ENCODE assay signal across 10 mouse cellular contexts in the genomic region with DNA sequence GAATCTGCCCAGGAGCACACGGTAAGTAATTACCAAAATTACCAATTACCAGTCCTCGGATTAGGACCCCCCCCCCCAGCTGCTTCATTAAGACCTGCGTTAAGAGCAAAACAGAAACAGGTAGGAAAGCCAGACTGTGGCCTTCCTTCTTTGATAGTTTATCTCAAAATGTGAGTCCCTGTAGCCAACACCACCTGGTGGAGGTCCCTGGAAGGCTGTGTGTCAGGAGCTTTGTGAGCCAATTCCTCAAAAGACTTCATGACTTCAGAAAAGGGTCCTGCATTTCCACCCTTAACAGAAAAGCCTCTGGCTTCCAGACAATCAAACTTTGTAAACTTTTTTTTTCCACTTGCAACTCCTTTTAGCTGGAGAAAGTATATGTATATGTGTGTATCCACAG.
A peak's percentile ranks its signal among the peaks of the same experiment; 100 is the strongest.
DNase-seq lines count a peak whose midpoint lies in the region; ATAC-seq and TF ChIP-seq lines count a peak whose summit lies in the region.
"Had no signal": no experiment of that assay in that cellular context is flagged by ENCODE, and none has a peak within 500 bp of the region (broad histone marks: within the 10 kb centered on the region; RNA-seq: fewer than 3 reads in every experiment).

No protein-coding gene starts in this region.

- 14% methylated on average over 3 of the region's 3 CpGs for WGBS in forebrain, postnatal 0 days
- WGBS in forebrain, embryonic 13.5 days = 11% methylated on average over 3 of the region's 3 CpGs
- 46% methylated on average over 3 of the region's 3 CpGs for WGBS in liver, postnatal 0 days (ENCODE audit: insufficient replicate concordance)
- whole genome bisulfite sequencing in liver, embryonic 11.5 days = 37% methylated on average over 3 of the region's 3 CpGs
- 30% methylated on average over 3 of the region's 3 CpGs for WGBS in hindbrain, embryonic 16.5 days

- no peak overlapping the region for H3K27ac ChIP-seq in forebrain, postnatal 0 days (ENCODE audit: low read depth, low read length)
- no peak overlapping the region for H3K27ac ChIP-seq in forebrain, embryonic 13.5 days
- no peak overlapping the region for H3K27ac ChIP-seq in liver, postnatal 0 days (ENCODE audit: low read depth)
- H3K27ac ChIP-seq in liver, embryonic 11.5 days (ENCODE audit: low read depth, low read length) = no peak overlapping the region
- H3K27ac ChIP-seq in brown adipose tissue, adult 24 weeks (replicated peaks; ENCODE audit: low read depth, low read length) = peak overlapping the region; percentile 66; the same call in 1 of the 2 replicates
- H3K27ac ChIP-seq in hindbrain, embryonic 16.5 days (ENCODE audit: low read depth, low read length) = no peak overlapping the region

- no peaks in the 10 kb centered on the region for H3K9me3 ChIP-seq in forebrain, postnatal 0 days (ENCODE audit: low read length)
- H3K9me3 ChIP-seq in forebrain, embryonic 13.5 days (replicated peaks) = no peaks in the 10 kb centered on the region
- no peaks in the 10 kb centered on the region for H3K9me3 ChIP-seq in liver, postnatal 0 days (ENCODE audit: low read length)
- H3K9me3 ChIP-seq in liver, embryonic 11.5 days (ENCODE audit: control insufficient read depth, low read length) = no peaks in the 10 kb centered on the region
- H3K9me3 ChIP-seq in hindbrain, embryonic 16.5 days (ENCODE audit: control insufficient read depth, low read length) = no peaks in the 10 kb centered on the region

- no peak for ATAC-seq in forebrain, postnatal 0 days
- no peak for ATAC-seq in forebrain, embryonic 13.5 days
- no peak for ATAC-seq in liver, postnatal 0 days
- ATAC-seq in liver, embryonic 11.5 days (replicated peaks; ENCODE audit: low FRiP score) = no peak
- no peak for ATAC-seq in hindbrain, embryonic 16.5 days

- no peak overlapping the region for H3K4me3 ChIP-seq in forebrain, postnatal 0 days (ENCODE audit: low read depth, low read length)
- no peak overlapping the region for H3K4me3 ChIP-seq in forebrain, embryonic 13.5 days
- H3K4me3 ChIP-seq in liver, postnatal 0 days (ENCODE audit: low read depth, low read length) = no peak overlapping the region
- no peak overlapping the region for H3K4me3 ChIP-seq in liver, embryonic 11.5 days (ENCODE audit: low read depth, low read length)
- peak overlapping the region; percentile 79; the same call in 1 of the 2 replicates for H3K4me3 ChIP-seq in brown adipose tissue, adult 24 weeks (ENCODE audit: insufficient read depth, low read depth, low read length)
- no peak overlapping the region for H3K4me3 ChIP-seq in hindbrain, embryonic 16.5 days (ENCODE audit: low read length)

- DNase-seq in forebrain, postnatal 0 days = peak; percentile 6
- DNase-seq in liver, postnatal 0 days = no peak
- no peak for DNase-seq in liver, embryonic 11.5 days (ENCODE audit: low spot score)
- peak; percentile 50 for DNase-seq in retina, embryonic 14.5 days (ENCODE audit: low spot score)
- no peak for DNase-seq in yolk sac, embryonic 10.5 days (ENCODE audit: low spot score)
- DNase-seq: cerebellum, adult 8-10 months; spleen, adult 18-20 months had no signal

- peaks cover 6% of the 10 kb centered on the region for H3K4me1 ChIP-seq in forebrain, postnatal 0 days (ENCODE audit: insufficient read depth)
- peaks cover 24% of the 10 kb centered on the region for H3K4me1 ChIP-seq in forebrain, embryonic 13.5 days
- peaks cover 4% of the 10 kb centered on the region; the same call in 1 of the 2 replicates for H3K4me1 ChIP-seq in liver, postnatal 0 days (ENCODE audit: insufficient read depth)
- H3K4me1 ChIP-seq in liver, embryonic 11.5 days (replicated peaks; ENCODE audit: control insufficient read depth, insufficient read depth, low read length) = peaks cover 4% of the 10 kb centered on the region; the same call in 1 of the 2 replicates
- H3K4me1 ChIP-seq in brown adipose tissue, adult 24 weeks (ENCODE audit: control insufficient read depth, insufficient read depth, insufficient read length, low read length) = peaks cover 22% of the 10 kb centered on the region
- peaks cover 12% of the 10 kb centered on the region for H3K4me1 ChIP-seq in hindbrain, embryonic 16.5 days (ENCODE audit: control insufficient read depth, insufficient read depth, low read depth, low read length)

- H3K9ac ChIP-seq in forebrain, postnatal 0 days = no peak overlapping the region
- no peak overlapping the region for H3K9ac ChIP-seq in forebrain, embryonic 13.5 days
- no peak overlapping the region for H3K9ac ChIP-seq in liver, postnatal 0 days (replicated peaks)
- no peak overlapping the region for H3K9ac ChIP-seq in liver, embryonic 11.5 days (ENCODE audit: low read depth, low read length)
- H3K9ac ChIP-seq in hindbrain, embryonic 16.5 days (ENCODE audit: low read depth, low read length) = no peak overlapping the region

- H3K4me2 ChIP-seq in forebrain, postnatal 0 days (ENCODE audit: low read depth) = no peak overlapping the region
- no peak overlapping the region for H3K4me2 ChIP-seq in forebrain, embryonic 13.5 days
- H3K4me2 ChIP-seq in liver, postnatal 0 days (ENCODE audit: low read depth, low read length) = no peak overlapping the region
- no peak overlapping the region for H3K4me2 ChIP-seq in liver, embryonic 11.5 days
- no peak overlapping the region for H3K4me2 ChIP-seq in hindbrain, embryonic 16.5 days (ENCODE audit: low read length)

- no peaks in the 10 kb centered on the region for H3K27me3 ChIP-seq in forebrain, postnatal 0 days (ENCODE audit: insufficient read depth, low read length)
- H3K27me3 ChIP-seq in forebrain, embryonic 13.5 days = peaks cover 14% of the 10 kb centered on the region
- peaks cover 12% of the 10 kb centered on the region; the same call in 1 of the 2 replicates for H3K27me3 ChIP-seq in liver, postnatal 0 days (ENCODE audit: insufficient read depth, low read length)
- peaks cover 9% of the 10 kb centered on the region for H3K27me3 ChIP-seq in liver, embryonic 11.5 days (replicated peaks; ENCODE audit: control insufficient read depth, insufficient read depth, low read length)
- H3K27me3 ChIP-seq in hindbrain, embryonic 16.5 days (replicated peaks; ENCODE audit: control insufficient read depth, insufficient read depth, low read length) = no peaks in the 10 kb centered on the region; the same call in 1 of the 2 replicates

- no peaks in the 10 kb centered on the region for H3K36me3 ChIP-seq in forebrain, postnatal 0 days (ENCODE audit: insufficient read depth)
- H3K36me3 ChIP-seq in forebrain, embryonic 13.5 days (ENCODE audit: poor library complexity, severe bottlenecking) = no peaks in the 10 kb centered on the region
- H3K36me3 ChIP-seq in liver, postnatal 0 days (replicated peaks; ENCODE audit: insufficient read depth, low read length) = no peaks in the 10 kb centered on the region
- no peaks in the 10 kb centered on the region for H3K36me3 ChIP-seq in liver, embryonic 11.5 days (ENCODE audit: control insufficient read depth, insufficient read depth, low read length)
- H3K36me3 ChIP-seq in hindbrain, embryonic 16.5 days (ENCODE audit: control insufficient read depth, insufficient read depth, low read length) = no peaks in the 10 kb centered on the region

- TF ChIP-seq EP300 in liver, postnatal 0 days (IDR thresholded peaks at IDR 0.05; ENCODE audit: low read depth) = no peak

- TF ChIP-seq CTCF in forebrain, postnatal 0 days (IDR thresholded peaks at IDR 0.05; ENCODE audit: low read depth) = peak; percentile 44
- TF ChIP-seq CTCF in liver, postnatal 0 days (IDR thresholded peaks at IDR 0.05; ENCODE audit: low read depth) = peak; percentile 19; the same call in 1 of the 2 replicates

Comparison
In these comparisons a context has a peak if more than half of its experiments do, and no peak if none do; other contexts are left out.
1. DNase-seq: peak in forebrain, postnatal 0 days (single experiment) and retina, embryonic 14.5 days (single experiment); none in liver, postnatal 0 days (single experiment), liver, embryonic 11.5 days (single experiment) and yolk sac, embryonic 10.5 days (single experiment).